Mouse (Mus musculus) stomach, postnatal 0 days (tissue): ENCODE measurements around the gene Gm49395. TPM values are rescaled to one million over a fixed set of nuclear protein-coding genes. Genes with fewer than 3 reads are reported as not detected.

ENCODE experiments used
- ATAC-seq: fragments of 200-750 bp; cut with Nextera tagmentation; 2 replicates; pipeline ENCODE4 v1.8.0; 2017; ENCODE audit not compliant: low FRiP score, low TSS enrichment
- DNase-seq: peaks from one replicate; pipeline ENCODE4 v3.0.0-alpha.2; 2016; ENCODE audit warnings: low spot score
- H3K27ac ChIP-seq: fragments of 300-500 bp; sonication (generic); replicated peaks from 2 replicates; pipeline ENCODE4 v1.5.1; 2014; ENCODE audit warnings: mild to moderate bottlenecking, control low read depth
- H3K27me3 ChIP-seq: fragments of 300-500 bp; sonication (generic); 2 replicates; pipeline ENCODE4 v1.6.1; 2014; ENCODE audit warnings: low read length; ENCODE audit not compliant: control insufficient read depth, insufficient read depth
- H3K36me3 ChIP-seq: fragments of 300-500 bp; sonication (generic); 2 replicates; pipeline ENCODE4 v1.6.1; 2014; ENCODE audit warnings: low read length, mixed read lengths; ENCODE audit not compliant: control insufficient read depth, insufficient read depth
- H3K4me1 ChIP-seq: fragments of 300-500 bp; sonication (generic); replicated peaks from 2 replicates; pipeline ENCODE4 v1.6.1; 2014; ENCODE audit warnings: antibody characterized with exemption; ENCODE audit not compliant: control insufficient read depth, insufficient read depth
- H3K4me2 ChIP-seq: fragments of 300-500 bp; sonication (generic); replicated peaks from 2 replicates; pipeline ENCODE4 v1.6.1; 2014; ENCODE audit warnings: low read depth, mild to moderate bottlenecking, control low read depth, moderate library complexity
- H3K4me3 ChIP-seq: fragments of 300-500 bp; sonication (generic); 2 replicates; pipeline ENCODE4 v1.5.1; 2014; ENCODE audit warnings: low read depth, low read length, control low read depth
- H3K9ac ChIP-seq: fragments of 300-500 bp; sonication (generic); 2 replicates; pipeline ENCODE4 v1.6.1; 2014; ENCODE audit warnings: mild to moderate bottlenecking, low read length, control low read depth, mixed read lengths
- H3K9me3 ChIP-seq: fragments of 300-500 bp; sonication (generic); 2 replicates; pipeline ENCODE4 v1.6.1; 2016; ENCODE audit warnings: low read length; ENCODE audit not compliant: control insufficient read depth
- CTCF ChIP-seq: IDR thresholded peaks from 2 replicates; pipeline ENCODE4 v1.5.1; 2016; ENCODE audit warnings: antibody characterized with exemption, low read depth, mild to moderate bottlenecking, moderate library complexity
- EP300 ChIP-seq: optimal IDR thresholded peaks from 2 replicates; pipeline ENCODE3; 2016; ENCODE audit warnings: antibody characterized with exemption
- WGBS: fragments of 180-500 bp; shearing (Covaris S2); extraction: QIAGEN DNeasy Blood & Tissue Kit; methylation state at CpG from one replicate; pipeline ENCODE4 v1.1.7; 2014; 5-methylcytosine and 5-hydroxymethylcytosine counted together
- polyA plus RNA-seq: library from polyadenylated mRNA; unstranded; fragments of >200 nt; fragmentation: Nextera tagmentation; extraction: Ambion mirVana; gene quantifications from 2 replicates; pipeline ENCODE4 v1.2.1, GENCODE M21; 2015

The Gm49395 gene
- polyA plus RNA-seq, 1 experiment from 2014 or later, result 9.4 TPM

DNA sequence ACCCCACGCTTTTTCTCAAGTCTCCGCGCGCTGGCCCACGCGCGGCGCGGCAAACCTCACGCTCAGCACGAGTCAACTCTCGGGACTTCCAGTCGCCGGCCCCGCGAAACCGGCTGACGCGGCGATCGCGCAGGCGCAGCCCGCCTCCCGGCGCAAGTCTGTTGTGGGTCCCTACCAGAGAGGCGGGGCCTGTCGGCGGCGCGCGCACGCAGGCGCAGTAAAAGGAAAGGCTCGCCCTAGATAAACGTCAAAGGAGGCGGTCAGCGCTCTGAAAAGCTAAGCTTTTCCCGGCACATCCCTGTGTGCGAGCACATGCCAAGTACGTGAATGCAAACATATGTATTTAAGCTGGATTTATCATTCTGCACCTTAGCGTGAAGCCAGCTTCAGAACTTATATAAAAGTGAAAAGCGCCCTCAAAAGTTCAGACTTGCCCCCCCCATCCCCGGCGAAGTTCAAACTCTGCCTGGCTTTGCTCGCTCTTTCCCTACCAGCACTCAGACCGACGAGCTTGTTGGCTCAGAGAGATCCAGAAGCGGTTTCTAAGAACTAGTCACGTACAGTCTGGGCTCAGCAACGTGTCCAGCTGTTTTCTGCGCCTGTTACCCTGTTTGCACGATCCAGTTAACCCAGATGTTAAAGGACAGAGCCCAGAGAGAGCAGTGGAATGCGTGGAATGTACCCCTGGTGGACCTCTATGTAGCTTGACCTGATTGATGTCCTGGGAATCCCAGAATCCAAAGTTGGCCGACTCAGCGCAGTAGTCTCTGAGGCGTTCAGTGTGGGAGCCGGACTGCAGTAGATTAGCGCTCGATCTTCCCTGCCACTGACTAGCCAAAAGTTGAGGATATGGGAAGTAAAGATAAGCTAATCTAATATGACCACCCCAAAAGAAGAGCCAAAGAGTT is 11.4 kb downstream of the Gm49395 start, which contains the start of gene Pelo:
Gene Pelo, minus strand, starts transcription at position 118 of the 908 bp plus-strand sequence.
- no peaks in the 10 kb centered on the region for H3K9me3 ChIP-seq
- H3K36me3 ChIP-seq, result peaks cover 3% of the 10 kb centered on the region; the same call in 1 of the 2 replicates
- TF ChIP-seq CTCF, result no peak
- peak; percentile 61 for TF ChIP-seq EP300
- no peaks in the 10 kb centered on the region for H3K27me3 ChIP-seq
- under 1% methylated on average over 59 of the region's 60 CpGs for WGBS
- peak within 1 kb of the TSS; percentile 89 for H3K27ac ChIP-seq
- H3K4me2 ChIP-seq, result peak within 1 kb of the TSS; percentile 91
- DNase-seq (peak; percentile 95), ATAC-seq (peak; percentile 96)
- H3K9ac ChIP-seq, result peak within 1 kb of the TSS; percentile 76
- H3K4me1 ChIP-seq, result no peaks in the 10 kb centered on the region; the same call in 1 of the 2 replicates
- H3K4me3 ChIP-seq, result peak within 1 kb of the TSS; percentile 62

DNA sequence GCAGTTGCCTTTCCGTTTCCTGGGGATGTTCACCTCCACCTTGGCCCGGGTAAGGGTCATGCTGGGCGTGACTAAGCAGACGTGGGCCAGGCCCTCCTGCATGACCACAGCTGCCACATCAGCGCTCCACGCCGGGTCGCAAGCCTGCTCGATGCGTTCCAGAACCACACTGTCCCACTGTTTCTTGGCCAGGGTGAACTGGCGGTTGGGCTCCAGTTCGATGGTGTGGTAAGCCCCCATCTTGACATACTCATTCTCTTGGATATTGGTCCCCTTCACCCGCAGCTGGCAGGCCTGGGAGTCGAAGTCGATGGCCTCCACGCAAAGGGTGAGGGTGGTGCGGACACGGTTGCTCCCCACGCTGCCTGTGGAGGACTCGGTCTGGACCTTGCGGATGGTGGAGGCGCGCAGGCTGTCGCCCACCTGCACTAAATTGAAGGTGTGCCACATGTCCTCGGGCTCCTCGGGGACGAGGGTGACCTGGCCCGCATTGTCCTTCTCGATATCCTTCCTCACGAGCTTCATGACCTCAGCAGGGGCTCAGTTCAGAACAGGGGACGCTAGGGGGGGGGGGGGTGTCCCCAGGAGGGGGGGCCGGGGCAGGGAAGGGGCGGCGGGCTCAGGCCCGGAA is 12.2 kb downstream of the Gm49395 start:
- Histone ChIP-seq H3K4me3 (peak overlapping the region; percentile 62), H3K4me1 (no peaks in the 10 kb centered on the region; the same call in 1 of the 2 replicates), H3K36me3 (peaks cover 3% of the 10 kb centered on the region; the same call in 1 of the 2 replicates), H3K4me2 (peak overlapping the region; percentile 91), H3K27ac (peak overlapping the region; percentile 89), H3K27me3 (no peaks in the 10 kb centered on the region), H3K9me3 (no peaks in the 10 kb centered on the region), H3K9ac (peak overlapping the region; percentile 76)
- 6% methylated on average over 32 of the region's 35 CpGs for WGBS
- no peak for TF ChIP-seq CTCF
- TF ChIP-seq EP300, result no peak
- DNase-seq, result peak; percentile 58
- peak; percentile 55 for ATAC-seq

- DNase-seq (no peak), ATAC-seq (no peak)
- peak overlapping the region; percentile 76 for H3K9ac ChIP-seq
- 35% methylated on average over 11 of the region's 11 CpGs for WGBS
- H3K4me2 ChIP-seq, result peak overlapping the region; percentile 91
- peak overlapping the region; percentile 62 for H3K4me3 ChIP-seq
- H3K9me3 ChIP-seq, result no peaks in the 10 kb centered on the region
- H3K36me3 ChIP-seq, result peaks cover 3% of the 10 kb centered on the region; the same call in 1 of the 2 replicates
- TF ChIP-seq CTCF, result no peak
- TF ChIP-seq EP300, result no peak
- no peaks in the 10 kb centered on the region; the same call in 1 of the 2 replicates for H3K4me1 ChIP-seq
- H3K27me3 ChIP-seq, result no peaks in the 10 kb centered on the region
- H3K27ac ChIP-seq, result peak overlapping the region; percentile 89; the same call in 1 of the 2 replicates
These were observed 12.7 kb downstream of the Gm49395 start for GRCm38 (mm10) chr13:115089020-115089394.

GRCm38 (mm10) chr13:115085974-115086373 is 15.7 kb downstream of the Gm49395 start:
- ATAC-seq (no peak), DNase-seq (no peak)
- H3K4me1 ChIP-seq, result no peaks in the 10 kb centered on the region; the same call in 1 of the 2 replicates
- no peak overlapping the region for H3K4me3 ChIP-seq
- no peaks in the 10 kb centered on the region for H3K27me3 ChIP-seq
- H3K4me2 ChIP-seq, result no peak overlapping the region
- H3K9me3 ChIP-seq, result no peaks in the 10 kb centered on the region
- H3K9ac ChIP-seq, result no peak overlapping the region
- peaks cover 3% of the 10 kb centered on the region; the same call in 1 of the 2 replicates for H3K36me3 ChIP-seq
- TF ChIP-seq CTCF (no peak), EP300 (no peak)
- WGBS, result 58% methylated on average over 6 of the region's 6 CpGs
- no peak overlapping the region for H3K27ac ChIP-seq

GRCm38 (mm10) chr13:115082339-115082738 is 19.4 kb downstream of the Gm49395 start:
- ATAC-seq (no peak; the same call in 1 of the 2 replicates), DNase-seq (no peak)
- no peak overlapping the region for H3K9ac ChIP-seq
- no peaks in the 10 kb centered on the region for H3K36me3 ChIP-seq
- H3K4me3 ChIP-seq, result no peak overlapping the region
- no peaks in the 10 kb centered on the region for H3K27me3 ChIP-seq
- H3K4me2 ChIP-seq, result no peak overlapping the region
- no peaks in the 10 kb centered on the region for H3K9me3 ChIP-seq
- WGBS, result 62% methylated on average over 7 of the region's 7 CpGs
- no peak for TF ChIP-seq EP300
- no peak for TF ChIP-seq CTCF
- peaks cover 3% of the 10 kb centered on the region; the same call in 1 of the 2 replicates for H3K4me1 ChIP-seq
- no peak overlapping the region for H3K27ac ChIP-seq
